8 mouse cellular contexts compared by ENCODE assay signal in genomic region chr8:122296173-122297001, GRCm38 (mm10). TPM values are rescaled to one million over a fixed set of nuclear protein-coding genes. Genes with fewer than 3 reads are reported as not detected.
DNase-seq lines count a peak whose midpoint lies in the region; ATAC-seq and TF ChIP-seq lines count a peak whose summit lies in the region.

No protein-coding gene starts in this region.

- H3K4me3 ChIP-seq in lung, embryonic 14.5 days (ENCODE audit: low read depth, low read length): no peak overlapping the region
- H3K4me3 ChIP-seq in lung, adult 2 months (replicated peaks; ENCODE audit: extremely low read depth, low read depth, low read length): no peak overlapping the region
- H3K4me3 ChIP-seq in embryonic facial prominence, embryonic 12.5 days: no peak overlapping the region
- no peak overlapping the region for H3K4me3 ChIP-seq in limb, embryonic 12.5 days (replicated peaks)
- H3K4me3 ChIP-seq in neural tube, embryonic 13.5 days: no peak overlapping the region

- TF ChIP-seq CTCF in lung, embryonic 14.5 days (IDR thresholded peaks at IDR 0.05; ENCODE audit: low read depth): no peak
- TF ChIP-seq CTCF in lung, adult 2 months (IDR thresholded peaks at IDR 0.05; ENCODE audit: insufficient read depth, low read length): no peak

- H3K36me3 ChIP-seq in lung, embryonic 14.5 days (ENCODE audit: insufficient read depth): no peaks in the 10 kb centered on the region; the same call in 1 of the 2 replicates
- H3K36me3 ChIP-seq in embryonic facial prominence, embryonic 12.5 days: no peaks in the 10 kb centered on the region
- no peaks in the 10 kb centered on the region for H3K36me3 ChIP-seq in limb, embryonic 12.5 days
- no peaks in the 10 kb centered on the region for H3K36me3 ChIP-seq in neural tube, embryonic 13.5 days

- DNase-seq in lung, embryonic 14.5 days: peak; percentile 62
- DNase-seq in lung, adult 2 months: no peak
- DNase-seq in heart, postnatal 4 days: peak; percentile 65
- DNase-seq in c-Kit-positive CD71-positive TER-119-positive erythroid progenitor cells, embryonic 14.5 days (ENCODE audit: low spot score): no peak

- WGBS in lung, embryonic 14.5 days: 26% methylated on average over 24 of the region's 24 CpGs
- WGBS in lung, adult 2 months: 34% methylated on average over 24 of the region's 24 CpGs
- WGBS in embryonic facial prominence, embryonic 12.5 days: 33% methylated on average over 24 of the region's 24 CpGs
- WGBS in limb, embryonic 12.5 days: 36% methylated on average over 24 of the region's 24 CpGs
- 39% methylated on average over 24 of the region's 24 CpGs for WGBS in neural tube, embryonic 13.5 days

- H3K27me3 ChIP-seq in lung, embryonic 14.5 days (ENCODE audit: insufficient read depth, low read length): no peaks in the 10 kb centered on the region
- H3K27me3 ChIP-seq in embryonic facial prominence, embryonic 12.5 days: no peaks in the 10 kb centered on the region
- peaks cover 4% of the 10 kb centered on the region; the same call in 1 of the 2 replicates for H3K27me3 ChIP-seq in limb, embryonic 12.5 days
- H3K27me3 ChIP-seq in neural tube, embryonic 13.5 days: no peaks in the 10 kb centered on the region

- H3K4me2 ChIP-seq in lung, embryonic 14.5 days: peak overlapping the region; percentile 29
- no peak overlapping the region; the same call in 1 of the 2 replicates for H3K4me2 ChIP-seq in embryonic facial prominence, embryonic 12.5 days (replicated peaks)
- no peak overlapping the region for H3K4me2 ChIP-seq in limb, embryonic 12.5 days
- no peak overlapping the region for H3K4me2 ChIP-seq in neural tube, embryonic 13.5 days

- H3K9me3 ChIP-seq in lung, embryonic 14.5 days (ENCODE audit: low read depth, low read length): no peaks in the 10 kb centered on the region
- no peaks in the 10 kb centered on the region for H3K9me3 ChIP-seq in embryonic facial prominence, embryonic 12.5 days
- H3K9me3 ChIP-seq in limb, embryonic 12.5 days: no peaks in the 10 kb centered on the region
- no peaks in the 10 kb centered on the region for H3K9me3 ChIP-seq in neural tube, embryonic 13.5 days

- ATAC-seq in lung, embryonic 14.5 days (ENCODE audit: insufficient read depth): peak; percentile 9; the same call in 1 of the 2 replicates
- no peak for ATAC-seq in embryonic facial prominence, embryonic 12.5 days (ENCODE audit: insufficient number of reproducible peaks, insufficient read depth, low FRiP score, low TSS enrichment)
- no peak for ATAC-seq in limb, embryonic 12.5 days (ENCODE audit: insufficient number of reproducible peaks, insufficient read depth, low FRiP score, low TSS enrichment, low read depth)
- ATAC-seq in neural tube, embryonic 13.5 days (ENCODE audit: low read depth): peak; percentile 49
- no peak for ATAC-seq in inflammation-experienced regulatory T-cells, adult 6 months

- H3K27ac ChIP-seq in lung, embryonic 14.5 days (ENCODE audit: low read depth): peak overlapping the region; percentile 67
- 0 out of 2 replicates have a peak overlapping the region, but pooled peaks have one; percentile 4 for H3K27ac ChIP-seq in embryonic facial prominence, embryonic 12.5 days
- no peak overlapping the region for H3K27ac ChIP-seq in limb, embryonic 12.5 days
- H3K27ac ChIP-seq in neural tube, embryonic 13.5 days (replicated peaks): peak overlapping the region; percentile 64

- H3K9ac ChIP-seq in lung, embryonic 14.5 days: peak overlapping the region; percentile 46
- H3K9ac ChIP-seq in embryonic facial prominence, embryonic 12.5 days: no peak overlapping the region
- peak overlapping the region; percentile 34; the same call in 1 of the 2 replicates for H3K9ac ChIP-seq in limb, embryonic 12.5 days (replicated peaks)
- H3K9ac ChIP-seq in neural tube, embryonic 13.5 days: 0 out of 2 replicates have a peak overlapping the region, but pooled peaks have one; percentile 17

- TF ChIP-seq POLR2A in lung, adult 2 months (IDR thresholded peaks at IDR 0.05; ENCODE audit: borderline replicate concordance, extremely low read depth, low read depth, low read length): no peak

- peaks cover 23% of the 10 kb centered on the region for H3K4me1 ChIP-seq in lung, embryonic 14.5 days (ENCODE audit: insufficient read depth)
- H3K4me1 ChIP-seq in lung, adult 2 months (ENCODE audit: control insufficient read depth, insufficient read depth, low read length): peaks cover 9% of the 10 kb centered on the region
- H3K4me1 ChIP-seq in embryonic facial prominence, embryonic 12.5 days: peaks cover 36% of the 10 kb centered on the region
- H3K4me1 ChIP-seq in limb, embryonic 12.5 days (replicated peaks): peaks cover 44% of the 10 kb centered on the region
- H3K4me1 ChIP-seq in neural tube, embryonic 13.5 days (replicated peaks): peaks cover 78% of the 10 kb centered on the region

RNA-seq across cellular contexts. Expression of gene Zfpm1, which starts 14.4 kb away (rescaled TPM):
- polyA plus RNA-seq in lung, embryonic 14.5 days (2014; fragmentation: Nextera tagmentation; extraction: Ambion mirVana): 2.7 and 2.9 TPM in 2 replicates
- 32.0 and 38.4 TPM in 2 replicates for polyA plus RNA-seq in lung, adult 2 months (2012; rRNA removed)
- 2.1 and 2.8 TPM in 2 replicates for polyA plus RNA-seq in embryonic facial prominence, embryonic 12.5 days (2016; fragmentation: Nextera tagmentation; extraction: Ambion mirVana)
- 10 to 100 TPM; 45.7 to 47.0 TPM for total RNA-seq in heart, postnatal 4 days (2021)
- polyA plus RNA-seq in limb, embryonic 12.5 days (2016; fragmentation: Nextera tagmentation; extraction: Ambion mirVana): 1.2 and 1.4 TPM in 2 replicates
- 0.83 and 0.89 TPM in 2 replicates for polyA plus RNA-seq in neural tube, embryonic 13.5 days (2015; fragmentation: Nextera tagmentation; extraction: Ambion mirVana)
- polyA plus RNA-seq in inflammation-experienced regulatory T-cells, adult 6 months (2017; shearing (Covaris generic)): 1 to 10 TPM in 2 of 3 experiments, under 1 TPM in 1; 0.65 to 2.6 (median 1.3) TPM

Comparison
In these comparisons a context has a peak if more than half of its experiments do, and no peak if none do; other contexts are left out.
1. DNase-seq: peak in lung, embryonic 14.5 days (single experiment) and heart, postnatal 4 days (single experiment); none in lung, adult 2 months (single experiment) and c-Kit-positive CD71-positive TER-119-positive erythroid progenitor cells, embryonic 14.5 days (single experiment).
2. ATAC-seq: peak in lung, embryonic 14.5 days (single experiment) and neural tube, embryonic 13.5 days (single experiment); none in embryonic facial prominence, embryonic 12.5 days (single experiment), limb, embryonic 12.5 days (single experiment) and inflammation-experienced regulatory T-cells, adult 6 months (single experiment).